Mouse (Mus musculus) thymus, adult 2 months (tissue): ENCODE data around the gene Sec24c. TPM values are rescaled to one million over a fixed set of nuclear protein-coding genes. Genes with fewer than 3 reads are reported as not detected.

Experiments
- DNase-seq: peaks from one replicate; pipeline ENCODE4 v3.0.0; 2021
- H3K27ac ChIP-seq: fragments of 200-500 bp; 2 replicates; pipeline ENCODE4 v1.5.1; 2012; ENCODE audit warnings: low read length, control low read depth; ENCODE audit not compliant: control insufficient read depth, insufficient read depth
- H3K27me3 ChIP-seq: fragments of 200-500 bp; 2 replicates; pipeline ENCODE4 v1.6.1; 2012; ENCODE audit warnings: mild to moderate bottlenecking, low read length, moderate library complexity, mixed read lengths; ENCODE audit not compliant: control insufficient read depth, insufficient read depth
- H3K36me3 ChIP-seq: fragments of 200-500 bp; 2 replicates; pipeline ENCODE4 v1.6.1; 2012; ENCODE audit warnings: mild to moderate bottlenecking, low read length, moderate library complexity; ENCODE audit not compliant: control insufficient read depth, insufficient read depth
- H3K4me1 ChIP-seq: fragments of 200-500 bp; replicated peaks from 2 replicates; pipeline ENCODE4 v1.6.1; 2012; ENCODE audit warnings: low read length; ENCODE audit not compliant: control insufficient read depth, insufficient read depth
- H3K4me3 ChIP-seq: fragments of 200-500 bp; 2 replicates; pipeline ENCODE4 v1.5.1; 2012; ENCODE audit warnings: mild to moderate bottlenecking, low read length, control low read depth, moderate library complexity; ENCODE audit not compliant: control insufficient read depth, insufficient read depth
- CTCF ChIP-seq: fragments of 200-500 bp; IDR thresholded peaks from 2 replicates; pipeline ENCODE4 v1.5.1; 2012; ENCODE audit warnings: mild to moderate bottlenecking, control low read depth, low read length, moderate library complexity, borderline replicate concordance; ENCODE audit not compliant: control insufficient read depth, poor library complexity, insufficient read depth; ENCODE audit errors: extremely low read depth
- POLR2A ChIP-seq: fragments of 200-500 bp; IDR thresholded peaks from 2 replicates; pipeline ENCODE4 v1.6.1; 2012; ENCODE audit warnings: mild to moderate bottlenecking, low read length, control low read depth, moderate library complexity; ENCODE audit not compliant: control insufficient read depth, poor library complexity, insufficient read depth; ENCODE audit errors: extremely low read depth
- WGBS: fragments of 180-500 bp; shearing (Covaris S2); methylation state at CpG from one replicate; pipeline ENCODE4 v1.1.7; 2018; 5-methylcytosine and 5-hydroxymethylcytosine counted together
- polyA plus RNA-seq: library from polyadenylated mRNA; depleted of rRNA; stranded (reverse); fragments of >200 nt; gene quantifications from 2 replicates; pipeline ENCODE4 v1.2.3, GENCODE M21; 2012

The Sec24c gene
- polyA plus RNA-seq, 1 experiment = 486 TPM

- no peak overlapping the region for H3K4me3 ChIP-seq
- DNase-seq = no peak
- H3K27me3 ChIP-seq = no peaks in the 10 kb centered on the region
- peaks cover 78% of the 10 kb centered on the region for H3K36me3 ChIP-seq
- 61% methylated on average over 2 of the region's 2 CpGs for WGBS
- TF ChIP-seq POLR2A (no peak), CTCF (no peak)
- peak overlapping the region; percentile 98 for H3K27ac ChIP-seq
- H3K4me1 ChIP-seq = peaks cover 16% of the 10 kb centered on the region
These were observed 7.6 kb downstream of the Sec24c start for GRCm38 (mm10) chr14:20681742-20682141.

- Histone ChIP-seq H3K4me1 (peaks cover 16% of the 10 kb centered on the region), H3K27me3 (no peaks in the 10 kb centered on the region), H3K27ac (peak overlapping the region; percentile 90), H3K4me3 (peak overlapping the region; percentile 28), H3K36me3 (peaks cover 80% of the 10 kb centered on the region)
- DNase-seq = peak; percentile 76
- WGBS = 4% methylated on average over 3 of the region's 3 CpGs
- TF ChIP-seq CTCF (no peak), POLR2A (no peak)
These were observed 8.4 kb downstream of the Sec24c start for GRCm38 (mm10) chr14:20682498-20682897.

- no peak overlapping the region for H3K27ac ChIP-seq
- no peak for DNase-seq
- TF ChIP-seq CTCF (no peak), POLR2A (no peak)
- H3K4me3 ChIP-seq = no peak overlapping the region
- peaks cover 14% of the 10 kb centered on the region for H3K4me1 ChIP-seq
- over 99% methylated on average over 3 of the region's 3 CpGs for WGBS
- peaks cover 85% of the 10 kb centered on the region for H3K36me3 ChIP-seq
- H3K27me3 ChIP-seq = no peaks in the 10 kb centered on the region
These were observed 12.5 kb downstream of the Sec24c start for GRCm38 (mm10) chr14:20686576-20686975.

GRCm38 (mm10) chr14:20689009-20689408, 14.9 kb downstream of the Sec24c start:
- TF ChIP-seq CTCF = no peak
- no peak for TF ChIP-seq POLR2A
- Histone ChIP-seq H3K4me3 (no peak overlapping the region), H3K27ac (no peak overlapping the region), H3K4me1 (no peaks in the 10 kb centered on the region), H3K36me3 (peaks cover 95% of the 10 kb centered on the region), H3K27me3 (no peaks in the 10 kb centered on the region)
- 96% methylated on average over 2 of the region's 2 CpGs for WGBS
- no peak for DNase-seq

GRCm38 (mm10) chr14:20691772-20692171, 17.7 kb downstream of the Sec24c start:
- TF ChIP-seq CTCF (no peak), POLR2A (no peak)
- no peak overlapping the region for H3K27ac ChIP-seq
- H3K4me1 ChIP-seq = peaks cover 14% of the 10 kb centered on the region
- peaks cover 70% of the 10 kb centered on the region for H3K36me3 ChIP-seq
- no peak overlapping the region for H3K4me3 ChIP-seq
- no peaks in the 10 kb centered on the region for H3K27me3 ChIP-seq
- DNase-seq = no peak
- WGBS = 95% methylated on average over 6 of the region's 6 CpGs

- 93% methylated on average over 10 of the region's 10 CpGs for WGBS
- H3K36me3 ChIP-seq = peaks cover 51% of the 10 kb centered on the region
- TF ChIP-seq CTCF (no peak), POLR2A (no peak)
These were observed 19.5 kb downstream of the Sec24c start for GRCm38 (mm10) chr14:20693589-20694101.

GRCm38 (mm10) chr14:20694185-20694883, 20.2 kb downstream of the Sec24c start:
- Histone ChIP-seq H3K27ac (peak overlapping the region; percentile 35), H3K4me1 (peaks cover 16% of the 10 kb centered on the region), H3K27me3 (no peaks in the 10 kb centered on the region), H3K4me3 (peak overlapping the region; percentile 69), H3K36me3 (peaks cover 44% of the 10 kb centered on the region)
- TF ChIP-seq POLR2A (no peak), CTCF (no peak)
- DNase-seq = no peak
- WGBS = 57% methylated on average over 13 of the region's 13 CpGs

More at GRCm38 (mm10) chr14:20693589-20694101, 19.5 kb downstream of the Sec24c start:
- Histone ChIP-seq H3K4me1 (peaks cover 16% of the 10 kb centered on the region), H3K27ac (no peak overlapping the region), H3K4me3 (no peak overlapping the region), H3K27me3 (no peaks in the 10 kb centered on the region)
- DNase-seq = no peak
